Mouse (Mus musculus) ES-E14 (cell line): ENCODE results near the gene Supt6.

ENCODE experiments used
- CHD2 ChIP-seq: IDR thresholded peaks from 2 replicates; pipeline ENCODE4 v1.6.1; 2014; ENCODE audit warnings: mild to moderate bottlenecking, low read depth, low read length, inconsistent platforms
- HCFC1 ChIP-seq: IDR thresholded peaks from 2 replicates; pipeline ENCODE4 v1.6.1; 2012; ENCODE audit warnings: low read length, inconsistent platforms, borderline replicate concordance; ENCODE audit not compliant: insufficient read depth
- MAFK ChIP-seq: IDR thresholded peaks from 2 replicates; pipeline ENCODE4 v1.6.1; 2014; ENCODE audit warnings: mild to moderate bottlenecking, low read depth, low read length, inconsistent platforms; ENCODE audit not compliant: insufficient read depth
- ZC3H11A ChIP-seq: IDR thresholded peaks from 2 replicates; pipeline ENCODE4 v1.6.1; 2012; ENCODE audit warnings: low read depth, mild to moderate bottlenecking, inconsistent platforms, low read length, borderline replicate concordance
- ZNF384 ChIP-seq: IDR thresholded peaks from 2 replicates; pipeline ENCODE4 v1.6.1; 2012; ENCODE audit warnings: low read depth, low read length, inconsistent platforms

GRCm38 (mm10) chr11:78193113-78193512 is 52.7 kb downstream of the Supt6 start, which contains the start of gene Proca1:
- TF ChIP-seq MAFK, result no peak
- TF ChIP-seq CHD2, result no peak
- TF ChIP-seq ZC3H11A, result no peak
- TF ChIP-seq HCFC1, result no peak
- no peak for TF ChIP-seq ZNF384
